Mouse (Mus musculus) hindbrain, embryonic 11.5 days (tissue): ENCODE data around the gene Eftud2. TPM values are rescaled to one million over a fixed set of nuclear protein-coding genes. Genes with fewer than 3 reads are reported as not detected.

ENCODE experiments used
- ATAC-seq: fragments of 200-750 bp; cut with Nextera tagmentation; 2 replicates; pipeline ENCODE4 v1.8.0; 2017; ENCODE audit warnings: mild to moderate bottlenecking, moderate TSS enrichment, moderate library complexity; ENCODE audit not compliant: low FRiP score
- DNase-seq: peaks from one replicate; pipeline ENCODE4 v3.0.0-alpha.2; 2015; ENCODE audit warnings: low spot score
- H3K27ac ChIP-seq: fragments of 300-500 bp; sonication (generic); 2 replicates; pipeline ENCODE4 v1.5.1; 2014; ENCODE audit warnings: mild to moderate bottlenecking, low read depth, low read length
- H3K27me3 ChIP-seq: fragments of 300-500 bp; sonication (generic); 2 replicates; pipeline ENCODE4 v1.6.1; 2014; ENCODE audit warnings: mild to moderate bottlenecking, low read length, moderate library complexity, mixed read lengths; ENCODE audit not compliant: control insufficient read depth, insufficient read depth
- H3K36me3 ChIP-seq: fragments of 300-500 bp; sonication (generic); 2 replicates; pipeline ENCODE4 v1.6.1; 2014; ENCODE audit warnings: mild to moderate bottlenecking, low read length, moderate library complexity, mixed read lengths; ENCODE audit not compliant: control insufficient read depth, insufficient read depth
- H3K4me1 ChIP-seq: fragments of 300-500 bp; sonication (generic); replicated peaks from 2 replicates; pipeline ENCODE4 v1.6.1; 2014; ENCODE audit warnings: low read length, mixed read lengths; ENCODE audit not compliant: control insufficient read depth, insufficient read depth
- H3K4me2 ChIP-seq: fragments of 300-500 bp; sonication (generic); replicated peaks from 2 replicates; pipeline ENCODE4 v1.6.1; 2014; ENCODE audit warnings: mild to moderate bottlenecking, low read depth, low read length
- H3K4me3 ChIP-seq: fragments of 300-500 bp; sonication (generic); 2 replicates; pipeline ENCODE4 v1.5.1; 2014; ENCODE audit warnings: low read depth, low read length
- H3K9ac ChIP-seq: fragments of 300-500 bp; sonication (generic); 2 replicates; pipeline ENCODE4 v1.6.1; 2014; ENCODE audit warnings: low read depth, low read length
- H3K9me3 ChIP-seq: fragments of 300-500 bp; sonication (generic); 2 replicates; pipeline ENCODE4 v1.6.1; 2016; ENCODE audit warnings: low read length; ENCODE audit not compliant: control insufficient read depth
- WGBS: fragments of 180-500 bp; shearing (Covaris S2); extraction: QIAGEN DNeasy Blood & Tissue Kit; methylation state at CpG from one replicate; pipeline ENCODE4 v1.1.7; 2014; 5-methylcytosine and 5-hydroxymethylcytosine counted together
- polyA plus RNA-seq: library from polyadenylated mRNA; unstranded; fragments of >200 nt; fragmentation: Nextera tagmentation; extraction: Ambion mirVana; gene quantifications from 2 replicates; pipeline ENCODE4 v1.2.1, GENCODE M21; 2014

The Eftud2 gene
- polyA plus RNA-seq, 1 experiment from 2014 or later: 205 TPM

DNA sequence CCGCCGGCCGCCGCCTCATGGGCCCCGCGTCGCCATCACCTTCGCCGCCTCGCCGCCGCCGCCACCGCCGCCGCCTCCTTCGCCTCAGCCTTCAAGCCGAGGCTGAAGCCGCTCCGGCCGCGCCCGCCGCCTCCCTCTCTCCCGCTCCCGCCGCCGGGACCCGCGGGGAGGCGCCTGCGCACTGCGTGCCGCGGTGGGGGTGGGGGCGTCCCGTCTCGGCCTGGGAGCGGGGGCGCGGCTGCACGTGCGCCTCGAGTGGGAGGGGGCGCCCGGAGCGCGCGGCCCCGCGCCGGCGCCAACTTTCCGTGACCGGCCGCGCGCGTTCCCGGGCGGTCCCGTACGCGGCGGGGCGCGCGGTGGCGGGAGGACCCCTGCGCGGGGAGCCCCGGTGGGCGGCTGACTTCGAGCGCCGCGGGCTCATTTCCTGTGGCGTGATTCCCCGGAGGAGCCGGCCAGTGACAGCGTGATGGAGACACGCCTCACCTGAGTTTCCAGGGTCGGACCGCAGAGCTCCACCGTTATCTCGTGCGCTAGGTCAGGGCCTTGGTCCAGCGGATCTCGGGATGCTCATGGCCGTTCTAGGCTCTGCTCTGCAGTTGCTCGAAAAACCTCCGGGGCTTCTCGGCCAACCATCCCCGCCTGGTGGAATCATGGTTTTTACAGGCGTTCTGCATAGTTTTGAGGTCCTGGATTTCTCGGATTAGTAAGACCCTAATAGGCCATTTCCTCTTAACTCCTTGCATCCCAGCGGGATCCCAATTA lies 61.6 kb downstream of the Eftud2 start, which contains the start of gene Gjc1:
Gene Gjc1, minus strand, starts transcription at position 680 of the 762 bp plus-strand sequence.
- under 1% methylated on average over 49 of the region's 97 CpGs for WGBS

GRCm38 (mm10) chr11:102818121-102819020 lies 62.4 kb downstream of the Eftud2 start:
- Histone ChIP-seq H3K4me1 (peaks cover 3% of the 10 kb centered on the region), H3K27ac (peak overlapping the region; percentile 96), H3K9me3 (no peaks in the 10 kb centered on the region), H3K4me2 (peak overlapping the region; percentile 83), H3K36me3 (no peaks in the 10 kb centered on the region), H3K4me3 (peak overlapping the region; percentile 87), H3K27me3 (no peaks in the 10 kb centered on the region; the same call in 1 of the 2 replicates), H3K9ac (peak overlapping the region; percentile 99)
- ATAC-seq (peak; percentile 35; the same call in 1 of the 2 replicates), DNase-seq (peak; percentile 74)
- WGBS: under 1% methylated on average over 42 of the region's 92 CpGs

More for the DNA sequence above, 61.6 kb downstream of the Eftud2 start, which contains the start of gene Gjc1:
- peak within 1 kb of the TSS; percentile 96 for H3K27ac ChIP-seq
- H3K27me3 ChIP-seq: no peaks in the 10 kb centered on the region; the same call in 1 of the 2 replicates
- H3K9me3 ChIP-seq: no peaks in the 10 kb centered on the region
- DNase-seq (peak; percentile 80), ATAC-seq (peak; percentile 87)
- H3K4me2 ChIP-seq: peak within 1 kb of the TSS; percentile 83
- H3K9ac ChIP-seq: peak within 1 kb of the TSS; percentile 99
- peak within 1 kb of the TSS; percentile 87 for H3K4me3 ChIP-seq
- peaks cover 3% of the 10 kb centered on the region for H3K4me1 ChIP-seq
- no peaks in the 10 kb centered on the region for H3K36me3 ChIP-seq

GRCm38 (mm10) chr11:102814881-102815280 lies 65.9 kb downstream of the Eftud2 start:
- H3K9ac ChIP-seq: no peak overlapping the region
- no peak for DNase-seq
- H3K4me2 ChIP-seq: no peak overlapping the region
- no peaks in the 10 kb centered on the region for H3K9me3 ChIP-seq
- no peak overlapping the region for H3K4me3 ChIP-seq
- H3K4me1 ChIP-seq: peaks cover 3% of the 10 kb centered on the region
- no peak overlapping the region for H3K27ac ChIP-seq
- H3K36me3 ChIP-seq: no peaks in the 10 kb centered on the region
- ATAC-seq: no peak
- no peaks in the 10 kb centered on the region for H3K27me3 ChIP-seq

DNA sequence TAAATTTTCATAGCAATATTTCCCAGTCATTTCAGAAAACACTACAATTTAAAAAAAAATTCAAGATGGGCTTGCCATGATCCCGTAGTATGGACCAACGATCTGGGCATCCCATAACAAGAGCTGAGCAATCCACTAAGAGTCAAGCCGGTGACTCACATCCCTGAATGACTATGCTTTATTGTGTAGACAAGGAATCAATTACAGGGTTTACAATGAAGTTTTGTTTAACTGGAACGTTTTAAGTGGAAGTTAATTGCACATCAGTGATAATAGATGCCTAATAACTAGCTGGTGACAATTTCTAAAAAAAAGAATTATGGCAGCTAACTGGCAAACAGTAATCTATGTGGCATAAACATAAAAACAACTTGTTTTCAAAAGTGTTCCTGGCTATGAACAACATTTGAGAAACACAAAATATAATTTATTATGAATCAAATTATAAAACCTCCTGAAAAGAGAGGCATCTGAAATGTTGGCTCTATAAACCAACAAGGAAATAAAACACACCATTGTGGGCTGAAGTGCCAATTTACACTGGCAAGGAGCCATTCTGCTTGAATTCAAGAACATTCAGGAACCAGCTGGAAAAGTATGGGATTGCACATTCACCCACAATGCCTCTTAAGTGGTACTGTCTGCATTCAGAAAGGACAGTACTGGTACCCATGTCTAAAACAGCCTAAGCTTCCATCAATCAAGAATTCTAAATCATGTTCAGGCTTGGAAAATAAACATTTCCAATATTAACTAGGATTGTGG lies 69.9 kb downstream of the Eftud2 start:
- Histone ChIP-seq H3K4me2 (no peak overlapping the region), H3K9me3 (no peaks in the 10 kb centered on the region), H3K4me3 (no peak overlapping the region), H3K9ac (no peak overlapping the region), H3K4me1 (no peaks in the 10 kb centered on the region; the same call in 1 of the 2 replicates), H3K27me3 (no peaks in the 10 kb centered on the region), H3K36me3 (no peaks in the 10 kb centered on the region), H3K27ac (no peak overlapping the region)
- DNase-seq: no peak
- WGBS: 75% methylated on average over 4 of the region's 4 CpGs
- ATAC-seq: no peak

GRCm38 (mm10) chr11:102808246-102808645 lies 72.5 kb downstream of the Eftud2 start:
- peaks cover 4% of the 10 kb centered on the region; the same call in 1 of the 2 replicates for H3K36me3 ChIP-seq
- ATAC-seq: no peak

DNA sequence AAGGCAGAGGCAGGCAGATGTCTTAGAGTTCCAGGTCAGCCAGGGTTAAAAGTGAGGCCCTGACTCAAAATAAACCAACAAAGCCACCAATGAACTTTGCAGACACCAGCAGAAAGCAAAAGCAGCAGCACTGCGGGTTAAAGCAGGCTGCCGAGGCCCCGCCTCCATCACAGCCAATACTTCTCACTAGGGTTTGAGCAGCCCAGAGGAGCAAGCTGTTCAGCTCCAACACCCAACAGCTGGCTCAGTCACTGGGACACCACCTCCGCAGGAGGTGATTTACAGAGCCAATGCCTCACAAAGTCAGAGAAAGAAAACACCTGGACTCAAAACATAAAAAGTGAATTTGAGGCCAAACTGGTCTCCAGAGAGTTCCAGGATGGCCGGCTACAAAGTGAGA lies 77.3 kb downstream of the Eftud2 start:
- Histone ChIP-seq H3K27me3 (no peaks in the 10 kb centered on the region), H3K36me3 (peaks cover 12% of the 10 kb centered on the region), H3K9ac (no peak overlapping the region), H3K27ac (no peak overlapping the region), H3K4me2 (no peak overlapping the region), H3K4me3 (no peak overlapping the region), H3K4me1 (no peaks in the 10 kb centered on the region), H3K9me3 (no peaks in the 10 kb centered on the region)
- DNase-seq (no peak), ATAC-seq (no peak)
- 86% methylated on average over 5 of the region's 5 CpGs for WGBS

More at GRCm38 (mm10) chr11:102808246-102808645, 72.5 kb downstream of the Eftud2 start:
- H3K4me2 ChIP-seq: no peak overlapping the region
- H3K27ac ChIP-seq: no peak overlapping the region
- no peaks in the 10 kb centered on the region for H3K27me3 ChIP-seq
- no peaks in the 10 kb centered on the region for H3K9me3 ChIP-seq
- no peak overlapping the region for H3K4me3 ChIP-seq
- WGBS: 84% methylated on average over 5 of the region's 5 CpGs
- no peaks in the 10 kb centered on the region for H3K4me1 ChIP-seq
- H3K9ac ChIP-seq: no peak overlapping the region
- DNase-seq: no peak

DNA sequence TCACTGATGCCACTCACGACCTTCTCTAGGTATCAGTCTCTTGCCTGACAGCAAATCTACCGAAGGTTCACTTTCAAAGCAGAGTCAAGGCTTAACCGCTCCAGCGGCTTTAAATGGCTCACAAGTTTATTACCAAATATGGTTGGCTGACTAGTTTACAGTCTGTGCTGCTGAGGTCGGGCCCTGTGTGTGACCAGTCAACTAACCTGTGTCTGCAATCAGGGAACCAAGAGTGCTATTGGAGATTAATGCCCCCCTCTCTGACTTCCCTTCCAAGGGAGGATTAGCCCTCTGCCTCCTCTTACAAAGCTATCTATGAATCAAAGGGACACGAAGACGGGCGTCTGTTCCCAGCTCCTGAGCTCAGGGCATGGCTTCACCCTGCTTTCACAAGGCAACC lies 86.6 kb downstream of the Eftud2 start:
- WGBS: 77% methylated on average over 8 of the region's 8 CpGs
- H3K4me1 ChIP-seq: no peaks in the 10 kb centered on the region
- ATAC-seq (no peak), DNase-seq (no peak)
- H3K27ac ChIP-seq: no peak overlapping the region
- H3K4me2 ChIP-seq: no peak overlapping the region
- no peaks in the 10 kb centered on the region for H3K27me3 ChIP-seq
- no peak overlapping the region for H3K4me3 ChIP-seq
- H3K9ac ChIP-seq: no peak overlapping the region
- no peaks in the 10 kb centered on the region for H3K36me3 ChIP-seq
- H3K9me3 ChIP-seq: no peaks in the 10 kb centered on the region
